Mouse (Mus musculus): Measurements from ENCODE around the gene Nox3.

The Nox3 gene

GRCm38 (mm10) chr17:3610307-3610754 is 85.7 kb downstream of the Nox3 start:
- in situ Hi-C loops (cut with MboI, MseI), result no loop called here

DNA sequence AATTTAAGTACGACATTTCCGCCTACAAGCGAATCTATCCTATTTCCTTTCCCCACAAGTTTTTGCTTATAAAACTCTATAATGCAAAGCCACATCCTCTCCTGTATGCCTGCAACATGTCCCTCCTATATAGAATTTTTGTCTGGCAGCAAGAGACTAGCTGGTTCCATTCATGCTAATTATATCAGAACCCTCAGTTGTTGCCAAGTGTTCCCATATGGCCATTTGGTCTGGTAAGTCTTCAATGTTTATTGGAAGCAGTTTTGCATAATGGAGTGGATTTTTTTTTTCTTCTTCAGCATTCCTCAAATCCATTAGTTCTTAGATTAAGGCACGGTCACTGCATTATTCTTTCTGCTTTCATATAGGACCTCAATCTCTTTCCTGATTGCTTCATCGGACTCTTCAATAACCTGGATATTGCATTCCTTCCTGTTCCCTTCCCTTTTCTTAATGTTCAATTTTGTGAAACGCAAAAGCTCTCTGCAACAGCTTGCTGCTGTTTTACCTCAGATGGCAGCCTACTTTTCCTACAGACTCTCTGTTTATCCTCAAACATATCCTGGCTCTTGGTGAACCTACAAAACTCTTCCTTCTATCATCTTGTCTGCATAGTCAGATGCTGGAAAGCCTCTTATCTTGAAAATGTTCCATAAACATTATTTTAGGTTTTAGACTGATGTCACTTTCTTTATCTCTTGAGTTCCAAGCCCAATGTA is 92.9 kb downstream of the Nox3 start:
- in situ Hi-C loops (cut with MboI, MseI), result no loop called here

- in situ Hi-C loops (cut with MboI, MseI), result no loop called here
These were observed 97.7 kb downstream of the Nox3 start for GRCm38 (mm10) chr17:3598393-3598792.

GRCm38 (mm10) chr17:3597866-3598265 is 98.2 kb downstream of the Nox3 start:
- in situ Hi-C loops (cut with MboI, MseI), result no loop called here

- in situ Hi-C loops (cut with MboI, MseI), result no loop called here
These were observed 98.9 kb downstream of the Nox3 start for GRCm38 (mm10) chr17:3597130-3597529.

Measured in T-helper 1 cell (primary cell).